Mouse (Mus musculus): ENCODE data around the gene Gp1ba. TPM values are rescaled to one million over a fixed set of nuclear protein-coding genes. Genes with fewer than 3 reads are reported as not detected.

The Gp1ba gene
- total RNA-seq, 2 experiments from 2014 or later: not detected

GRCm38 (mm10) chr11:70652029-70652883, 13.3 kb downstream of the Gp1ba start:
- DNase-seq: peak in 1 of 2 experiments; percentile 15
- intact Hi-C loops (cut with DNase I): loop anchor here (10.0 kb wide), 1 partner anchor 657 kb away; the partner anchor contains the start of genes Gabarap and Phf23

DNA sequence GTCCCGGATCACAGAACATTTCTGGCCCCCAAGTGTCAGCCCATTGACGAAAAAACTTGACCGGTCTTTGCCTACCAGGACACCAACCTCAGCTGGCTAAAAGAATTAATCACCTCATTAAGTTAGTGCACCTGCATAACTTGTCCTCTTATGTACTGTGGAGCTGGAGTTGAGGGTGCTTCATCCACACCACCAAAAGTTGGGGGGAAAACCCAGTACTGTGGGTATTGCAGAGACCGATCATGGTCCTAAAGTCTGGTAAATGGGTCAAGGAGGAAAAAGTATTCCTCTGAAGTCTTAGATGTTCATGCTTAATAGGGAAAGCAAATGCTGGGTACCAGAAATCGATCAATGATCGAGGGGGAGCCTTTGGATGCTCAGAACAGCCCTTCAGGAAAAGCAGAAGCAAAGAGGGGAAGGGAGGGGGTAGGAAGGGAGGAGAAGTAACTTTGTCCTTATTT, 14.0 kb downstream of the Gp1ba start:
- intact Hi-C loops (cut with DNase I): loop anchor here (10.0 kb wide), 1 partner anchor 658 kb away; the partner anchor contains the start of genes Gabarap and Phf23
- no peak for DNase-seq

DNA sequence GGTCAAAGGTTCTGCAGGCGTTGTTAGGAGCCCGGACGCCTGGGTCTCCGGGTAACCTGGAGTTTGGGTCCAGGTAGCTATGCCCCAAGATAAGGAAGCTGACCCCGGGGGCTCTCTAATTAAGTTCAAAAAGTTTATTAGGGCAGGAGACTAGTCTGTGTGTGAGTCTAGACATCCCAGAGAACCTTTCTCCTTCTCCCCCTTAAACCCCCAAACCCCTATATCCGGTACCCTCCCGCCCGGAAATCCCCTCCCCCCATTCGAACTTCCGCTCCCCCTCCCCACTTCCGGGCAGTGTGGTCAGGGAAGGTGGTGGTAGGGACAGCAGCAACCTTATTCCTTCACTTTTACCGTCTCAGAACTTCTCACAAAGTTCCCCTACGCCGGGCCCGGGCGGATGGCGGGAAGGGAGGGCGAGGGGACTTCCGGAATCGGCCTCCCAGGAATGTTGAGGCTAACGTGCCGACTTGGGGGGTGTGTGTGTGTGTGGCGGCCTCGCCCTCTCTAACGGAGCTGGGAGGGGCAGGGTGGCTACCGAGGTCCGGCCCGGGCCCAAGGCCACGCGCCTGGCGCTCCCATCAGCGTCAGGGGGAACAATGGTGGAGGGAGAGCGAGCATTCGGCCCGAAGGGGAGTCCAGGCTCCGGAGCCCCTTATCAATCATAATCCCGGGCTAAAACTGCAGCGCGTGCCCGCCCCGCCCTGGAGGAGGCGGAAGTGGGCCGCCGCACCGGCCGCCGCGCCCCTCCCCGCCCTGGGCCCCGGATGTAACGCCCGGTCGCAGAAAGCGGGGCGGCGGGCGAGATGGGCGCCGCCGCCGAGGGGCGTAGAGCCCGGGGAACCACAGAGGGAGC, 14.6 kb downstream of the Gp1ba start:
- peak; percentile 49 to 59 for DNase-seq
- intact Hi-C loops (cut with DNase I): loop anchor here (2.0 to 10.0 kb wide), 2 partner anchors 15 to 659 kb away; partner anchors contain the start of genes Gabarap, Phf23 and Spag7

GRCm38 (mm10) chr11:70654198-70654922, 15.4 kb downstream of the Gp1ba start, which contains the start of gene Pfn1:
Gene Pfn1 (minus strand): TSS chr11:70654644.
- intact Hi-C loops (cut with DNase I): loop anchor here (2.0 to 10.0 kb wide), 2 partner anchors 14 to 660 kb away; partner anchors contain the start of genes Gabarap, Phf23 and Spag7
- DNase-seq: peak; percentile 67 to 69

DNA sequence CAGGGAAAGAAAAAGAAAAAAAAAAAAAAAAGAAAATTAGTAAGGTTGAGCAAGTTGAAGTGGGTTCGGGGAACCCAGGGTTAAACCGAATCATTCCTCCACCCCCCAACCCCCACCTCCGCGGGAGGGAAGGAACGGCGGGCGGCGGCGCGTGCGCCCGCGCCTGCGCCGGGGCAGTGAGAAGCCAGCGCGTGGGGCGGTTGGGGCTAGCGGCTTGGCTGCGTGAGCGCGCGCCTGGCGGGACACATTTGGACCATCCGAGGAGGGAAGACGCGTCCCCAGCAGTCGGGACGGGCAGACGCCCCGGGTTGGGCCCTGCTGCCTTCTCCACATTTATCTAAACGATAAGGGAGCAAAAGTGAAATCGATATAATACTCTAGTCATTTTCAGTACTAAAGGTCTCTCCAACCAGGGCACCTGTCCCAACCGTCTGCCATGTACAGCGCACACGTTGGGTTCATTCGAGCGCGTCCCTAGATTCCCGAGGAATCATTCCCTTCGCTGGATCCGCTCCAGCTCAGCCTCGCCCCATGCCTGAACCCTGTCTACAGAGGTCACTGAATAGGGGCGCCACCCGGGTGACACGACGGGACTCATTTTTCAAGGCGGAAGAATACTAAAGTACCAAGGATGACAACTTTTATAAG, 16.1 kb downstream of the Gp1ba start:
- intact Hi-C loops (cut with DNase I): loop anchor here (2.0 to 10.0 kb wide), 2 partner anchors 14 to 660 kb away; partner anchors contain the start of genes Gabarap, Phf23 and Spag7
- DNase-seq: peak; percentile 81 to 83

DNA sequence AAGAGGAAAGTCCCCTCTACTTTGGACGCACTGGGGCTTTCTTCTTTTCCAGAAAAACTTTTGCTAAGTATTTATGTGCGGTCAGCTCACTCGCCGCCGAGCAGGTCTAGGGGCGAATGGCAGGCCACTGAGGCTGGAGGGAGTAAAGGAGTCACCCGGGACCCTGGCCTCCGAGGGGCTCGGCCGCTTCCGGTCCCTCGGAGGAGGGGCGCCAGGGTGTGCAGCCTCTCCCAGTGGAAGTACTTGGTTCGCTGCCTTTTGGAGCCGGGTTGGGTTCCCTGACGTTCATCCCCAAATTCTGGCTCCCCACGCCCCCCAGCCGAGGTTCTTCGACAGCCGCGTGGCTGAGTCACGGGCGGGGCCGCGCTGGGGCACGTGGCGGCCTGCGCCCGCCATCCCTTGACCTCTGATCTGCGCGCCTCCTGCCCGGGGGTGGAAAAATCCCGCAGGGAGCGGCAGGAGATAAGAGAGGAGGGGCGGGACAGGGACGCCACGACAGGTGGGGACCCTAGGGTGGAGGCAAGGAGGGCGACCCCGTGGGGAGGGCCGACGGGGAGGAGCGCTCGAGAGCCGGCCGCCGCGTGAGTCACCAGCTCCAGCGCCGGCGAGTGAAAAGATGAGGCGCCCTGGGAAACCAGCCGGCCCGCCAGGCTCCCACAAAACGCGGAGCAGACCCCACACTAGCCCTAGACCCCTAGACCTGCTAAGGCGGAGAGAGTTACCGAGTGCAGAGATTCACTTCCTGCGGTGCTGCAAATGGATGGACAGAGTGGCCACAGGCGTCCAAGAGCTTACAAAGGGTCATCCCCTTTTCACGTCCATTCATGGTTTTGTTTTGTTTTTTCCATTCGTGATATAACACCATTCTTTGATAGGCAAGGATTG, 16.9 kb downstream of the Gp1ba start:
- intact Hi-C loops (cut with DNase I): loop anchor here (2.0 to 10.0 kb wide), 2 partner anchors 13 to 661 kb away; partner anchors contain the start of genes Gabarap, Phf23 and Spag7
- peak; percentile 65 to 73 for DNase-seq

DNA sequence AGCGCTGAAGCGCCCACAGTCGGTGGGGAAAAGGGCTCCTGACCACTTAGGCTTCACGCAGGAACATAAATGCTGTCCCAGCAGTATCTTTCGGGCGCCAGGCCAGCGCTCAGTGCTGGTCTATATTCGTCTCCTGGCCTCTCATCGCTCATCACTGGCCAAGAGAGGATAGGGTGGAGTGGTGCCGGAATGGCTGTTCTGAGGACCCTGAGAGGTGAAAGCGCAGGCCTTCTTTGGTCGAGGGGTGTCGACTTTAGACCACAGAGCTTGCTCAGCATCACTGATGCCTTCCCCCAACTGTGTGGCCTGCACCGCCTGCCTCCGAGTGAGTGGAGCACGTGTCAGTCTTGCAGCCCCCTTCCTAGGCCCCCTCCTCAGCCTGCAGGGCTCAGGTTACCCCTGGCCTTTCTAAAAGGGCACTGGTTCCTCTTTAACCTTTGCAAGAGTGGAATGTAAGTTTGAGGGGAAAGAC, 17.6 kb downstream of the Gp1ba start:
- peak; percentile 82 to 84 for DNase-seq
- intact Hi-C loops (cut with DNase I): loop anchor here (10.0 kb wide), 1 partner anchor 662 kb away; the partner anchor contains the start of genes Gabarap and Phf23

GRCm38 (mm10) chr11:70656964-70657363, 18.0 kb downstream of the Gp1ba start, which contains the start of gene Eno3:
Gene Eno3 (plus strand): TSS chr11:70657202.
- intact Hi-C loops (cut with DNase I): loop anchor here (10.0 kb wide), 1 partner anchor 662 kb away; the partner anchor contains the start of genes Gabarap and Phf23
- DNase-seq: peak; percentile 65 to 66

DNA sequence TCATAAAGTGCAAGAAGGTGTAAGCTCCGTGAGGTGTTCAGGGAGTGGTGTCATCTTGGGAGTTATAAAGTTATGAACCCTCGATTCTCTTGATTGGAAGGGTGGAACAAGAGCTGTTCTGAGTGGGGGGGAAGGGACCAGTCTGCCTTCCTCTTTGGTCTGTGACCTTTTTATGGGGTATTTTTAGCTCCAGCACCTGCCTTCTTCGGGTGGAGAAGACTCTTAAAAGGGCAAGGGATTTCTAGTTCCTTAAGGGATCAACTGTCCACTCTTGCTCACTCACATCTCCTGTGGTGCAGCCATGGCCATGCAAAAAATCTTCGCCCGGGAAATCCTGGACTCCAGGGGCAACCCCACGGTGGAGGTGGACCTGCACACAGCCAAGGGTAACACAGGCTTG, 18.7 kb downstream of the Gp1ba start:
- intact Hi-C loops (cut with DNase I): loop anchor here (10.0 kb wide), 1 partner anchor 663 kb away; the partner anchor contains the start of genes Gabarap and Phf23
- peak in 1 of 2 experiments; percentile 14 for DNase-seq

DNA sequence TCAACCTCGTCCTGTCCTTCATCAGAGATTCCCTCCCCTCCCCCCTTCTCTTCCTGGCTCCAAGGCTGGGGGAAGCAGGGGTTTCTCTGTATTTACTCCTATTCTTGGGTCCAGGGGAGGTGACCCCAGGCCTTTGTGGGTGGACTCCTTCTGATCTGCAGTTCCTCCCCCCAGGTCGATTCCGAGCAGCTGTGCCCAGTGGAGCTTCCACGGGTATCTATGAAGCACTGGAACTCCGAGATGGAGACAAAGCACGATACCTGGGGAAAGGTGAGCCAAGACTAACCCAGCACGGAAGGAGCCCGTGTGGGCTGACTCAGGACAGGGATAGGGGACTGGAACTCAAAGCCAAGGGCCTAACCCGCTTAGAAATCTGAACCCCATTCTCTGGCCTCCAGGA, 19.1 kb downstream of the Gp1ba start:
- no peak for DNase-seq
- intact Hi-C loops (cut with DNase I): loop anchor here (10.0 kb wide), 1 partner anchor 663 kb away; the partner anchor contains the start of genes Gabarap and Phf23

DNA sequence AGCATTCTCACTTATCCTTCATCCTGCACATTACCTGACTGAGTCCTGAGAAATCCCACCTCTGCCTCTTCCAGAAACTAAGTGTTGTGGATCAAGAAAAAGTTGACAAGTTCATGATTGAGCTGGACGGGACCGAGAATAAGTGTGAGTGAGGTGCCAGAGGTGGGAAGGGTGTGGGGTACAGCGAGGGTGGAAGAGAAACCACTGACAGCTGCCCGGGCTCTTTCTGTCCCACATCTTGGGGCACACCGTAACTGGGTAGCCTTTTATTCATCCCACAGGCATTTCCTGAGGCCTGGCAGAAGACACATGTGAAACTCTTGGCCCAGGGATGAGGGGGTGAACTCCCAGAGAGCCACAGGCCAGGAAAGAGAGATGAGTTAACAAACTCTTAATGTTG, 19.6 kb downstream of the Gp1ba start:
- no peak for DNase-seq
- intact Hi-C loops (cut with DNase I): loop anchor here (10.0 kb wide), 1 partner anchor 664 kb away; the partner anchor contains the start of genes Gabarap and Phf23

DNA sequence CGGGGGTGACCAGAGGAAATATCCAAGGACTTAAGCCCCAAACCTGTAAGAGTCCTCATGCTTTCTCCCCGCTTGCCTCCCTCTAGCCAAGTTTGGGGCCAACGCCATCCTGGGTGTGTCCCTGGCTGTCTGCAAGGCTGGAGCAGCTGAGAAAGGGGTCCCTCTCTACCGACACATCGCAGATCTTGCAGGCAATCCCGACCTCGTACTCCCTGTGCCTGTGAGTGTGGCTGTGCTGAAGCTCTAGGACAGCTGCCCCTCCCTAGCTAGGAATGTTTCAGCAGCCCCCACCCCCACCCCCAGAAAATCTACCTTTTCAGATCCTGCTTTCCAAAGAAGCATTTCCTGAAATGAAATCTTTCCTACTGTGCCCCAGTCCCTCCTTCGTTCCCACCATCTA, 20.0 kb downstream of the Gp1ba start:
- no peak for DNase-seq
- intact Hi-C loops (cut with DNase I): loop anchor here (10.0 kb wide), 1 partner anchor 664 kb away; the partner anchor contains the start of genes Gabarap and Phf23

- DNase-seq: no peak
- intact Hi-C loops (cut with DNase I): no loop called here
Measured at GRCm38 (mm10) chr11:70660571-70660970, 21.6 kb downstream of the Gp1ba start.

DNA sequence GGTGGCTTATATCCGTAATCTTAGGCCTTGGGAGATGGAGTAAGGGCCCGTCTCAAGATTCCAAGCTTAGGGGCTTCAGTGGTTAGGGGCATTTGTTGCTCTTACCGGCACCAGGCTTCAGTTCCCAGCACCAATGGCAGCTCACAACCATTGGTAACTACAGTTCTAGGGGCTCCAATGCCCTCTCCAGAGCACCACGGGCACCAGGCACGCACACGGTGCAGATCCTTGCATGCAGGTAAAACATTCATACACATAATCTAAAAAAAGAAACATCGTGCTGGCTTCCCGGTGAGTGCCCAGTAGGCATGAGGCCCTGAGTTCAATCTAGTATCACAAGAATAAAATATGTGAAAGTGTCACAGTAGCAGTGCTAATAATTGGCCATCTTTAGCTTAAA, 24.2 kb downstream of the Gp1ba start:
- DNase-seq: no peak
- intact Hi-C loops (cut with DNase I): no loop called here

GRCm38 (mm10) chr11:70663957-70664356, 25.0 kb downstream of the Gp1ba start:
- peak; percentile 30 to 60 for DNase-seq
- intact Hi-C loops (cut with DNase I): no loop called here

GRCm38 (mm10) chr11:70664741-70665140, 25.8 kb downstream of the Gp1ba start:
- intact Hi-C loops (cut with DNase I): no loop called here
- no peak for DNase-seq

DNA sequence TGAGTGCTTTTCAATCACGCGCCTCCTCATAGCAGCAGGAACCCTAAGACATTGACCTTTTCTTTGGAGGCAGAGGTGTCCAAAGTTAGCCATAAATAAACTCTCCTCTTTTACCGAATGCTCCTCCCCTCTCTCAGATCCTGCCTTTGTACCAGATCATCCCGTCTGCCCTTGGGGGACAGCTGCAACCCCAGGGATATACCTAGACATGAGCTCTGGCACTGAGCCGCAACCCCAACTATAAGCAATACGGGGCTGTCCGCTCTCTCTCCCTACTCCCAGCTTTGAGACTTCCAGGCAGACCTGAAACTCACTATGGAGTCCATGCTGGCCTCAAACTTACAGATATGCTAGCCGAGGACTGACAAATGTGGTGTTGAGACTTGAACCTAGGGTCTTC, 27.8 kb downstream of the Gp1ba start:
- intact Hi-C loops (cut with DNase I): no loop called here
- DNase-seq: no peak
